Mouse (Mus musculus): ENCODE results near the gene Rfc1.

DNA sequence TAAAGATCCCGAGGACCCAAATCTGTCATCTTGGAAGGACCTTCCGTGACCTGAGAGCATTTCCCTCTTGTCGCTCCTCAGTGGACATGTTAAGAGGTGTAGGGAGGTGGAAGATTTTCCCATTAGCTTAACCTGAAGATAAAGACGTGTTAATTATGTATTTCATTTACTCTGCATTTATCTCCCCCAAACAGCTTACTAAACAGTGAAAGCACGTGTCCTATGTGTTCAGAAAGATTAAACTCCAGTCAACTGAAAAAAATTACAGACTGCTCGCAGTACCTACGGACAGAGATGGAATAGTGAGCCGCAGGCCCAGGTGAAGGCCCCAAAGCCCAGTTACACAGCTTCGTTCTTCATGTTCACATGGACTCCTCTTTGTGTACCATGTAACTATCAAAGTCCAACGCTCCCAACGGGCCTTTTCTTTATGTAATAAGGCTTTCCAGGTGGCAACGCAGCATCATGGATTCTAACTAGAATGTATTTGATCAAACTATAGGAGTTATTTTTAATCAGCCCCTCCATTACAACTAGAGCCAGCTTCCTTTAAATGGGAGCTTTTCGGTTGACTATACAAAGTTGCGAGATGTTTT, 77.5 kb downstream of the Rfc1 start:
- TF ChIP-seq CTCF (IDR thresholded peaks at IDR 0.05; ENCODE audit: extremely low read depth, insufficient read depth, low read length): no peak
- no peak for TF ChIP-seq POLR2A (IDR thresholded peaks at IDR 0.05; ENCODE audit: extremely low read depth, insufficient read depth, low read length)
